Mouse (Mus musculus) thymus, adult 2 months (tissue): ENCODE data around the gene Dlg1. TPM values are rescaled to one million over a fixed set of nuclear protein-coding genes. Genes with fewer than 3 reads are reported as not detected.

Experiments used
- DNase-seq: peaks from one replicate; pipeline ENCODE4 v3.0.0; 2021
- H3K27ac ChIP-seq: fragments of 200-500 bp; 2 replicates; pipeline ENCODE4 v1.5.1; 2012; ENCODE audit warnings: low read length, control low read depth; ENCODE audit not compliant: control insufficient read depth, insufficient read depth
- H3K27me3 ChIP-seq: fragments of 200-500 bp; 2 replicates; pipeline ENCODE4 v1.6.1; 2012; ENCODE audit warnings: mild to moderate bottlenecking, low read length, moderate library complexity, mixed read lengths; ENCODE audit not compliant: control insufficient read depth, insufficient read depth
- H3K36me3 ChIP-seq: fragments of 200-500 bp; 2 replicates; pipeline ENCODE4 v1.6.1; 2012; ENCODE audit warnings: mild to moderate bottlenecking, low read length, moderate library complexity; ENCODE audit not compliant: control insufficient read depth, insufficient read depth
- H3K4me1 ChIP-seq: fragments of 200-500 bp; replicated peaks from 2 replicates; pipeline ENCODE4 v1.6.1; 2012; ENCODE audit warnings: low read length; ENCODE audit not compliant: control insufficient read depth, insufficient read depth
- H3K4me3 ChIP-seq: fragments of 200-500 bp; 2 replicates; pipeline ENCODE4 v1.5.1; 2012; ENCODE audit warnings: mild to moderate bottlenecking, low read length, control low read depth, moderate library complexity; ENCODE audit not compliant: control insufficient read depth, insufficient read depth
- CTCF ChIP-seq: fragments of 200-500 bp; IDR thresholded peaks from 2 replicates; pipeline ENCODE4 v1.5.1; 2012; ENCODE audit warnings: mild to moderate bottlenecking, control low read depth, low read length, moderate library complexity, borderline replicate concordance; ENCODE audit not compliant: control insufficient read depth, poor library complexity, insufficient read depth; ENCODE audit errors: extremely low read depth
- POLR2A ChIP-seq: fragments of 200-500 bp; IDR thresholded peaks from 2 replicates; pipeline ENCODE4 v1.6.1; 2012; ENCODE audit warnings: mild to moderate bottlenecking, low read length, control low read depth, moderate library complexity; ENCODE audit not compliant: control insufficient read depth, poor library complexity, insufficient read depth; ENCODE audit errors: extremely low read depth
- WGBS: fragments of 180-500 bp; shearing (Covaris S2); methylation state at CpG from one replicate; pipeline ENCODE4 v1.1.7; 2018; 5-methylcytosine and 5-hydroxymethylcytosine counted together
- polyA plus RNA-seq: library from polyadenylated mRNA; depleted of rRNA; stranded (reverse); fragments of >200 nt; gene quantifications from 2 replicates; pipeline ENCODE4 v1.2.3, GENCODE M21; 2012

Gene Dlg1
- polyA plus RNA-seq, 1 experiment = 18.9 TPM

- no peaks in the 10 kb centered on the region for H3K27me3 ChIP-seq
- no peaks in the 10 kb centered on the region for H3K4me1 ChIP-seq
- TF ChIP-seq POLR2A (no peak), CTCF (no peak)
- H3K27ac ChIP-seq = no peak overlapping the region
- no peak overlapping the region for H3K4me3 ChIP-seq
- no peak for DNase-seq
- WGBS = 92% methylated on average over 8 of the region's 8 CpGs
- H3K36me3 ChIP-seq = no peaks in the 10 kb centered on the region
Measured at GRCm38 (mm10) chr16:31903239-31903638, 240.0 kb downstream of the Dlg1 start.

GRCm38 (mm10) chr16:31905331-31905730 lies 242.1 kb downstream of the Dlg1 start:
- WGBS = 82% methylated on average over 4 of the region's 4 CpGs
- Histone ChIP-seq H3K27ac (no peak overlapping the region), H3K4me3 (no peak overlapping the region), H3K36me3 (no peaks in the 10 kb centered on the region), H3K4me1 (no peaks in the 10 kb centered on the region), H3K27me3 (peaks cover 5% of the 10 kb centered on the region; the same call in 1 of the 2 replicates)
- DNase-seq = peak; percentile 4
- no peak; the same call in 1 of the 2 replicates for TF ChIP-seq CTCF
- no peak for TF ChIP-seq POLR2A

GRCm38 (mm10) chr16:31905891-31906825 lies 242.9 kb downstream of the Dlg1 start:
- no peak overlapping the region for H3K27ac ChIP-seq
- no peak for TF ChIP-seq POLR2A
- TF ChIP-seq CTCF = no peak
- DNase-seq = no peak
- no peak overlapping the region for H3K4me3 ChIP-seq
- peaks cover 5% of the 10 kb centered on the region; the same call in 1 of the 2 replicates for H3K27me3 ChIP-seq
- 71% methylated on average over 20 of the region's 20 CpGs for WGBS
- H3K36me3 ChIP-seq = no peaks in the 10 kb centered on the region
- no peaks in the 10 kb centered on the region for H3K4me1 ChIP-seq

GRCm38 (mm10) chr16:31906896-31907295 lies 243.7 kb downstream of the Dlg1 start:
- H3K27ac ChIP-seq = no peak overlapping the region
- H3K4me3 ChIP-seq = no peak overlapping the region
- WGBS = 20% methylated on average over 9 of the region's 9 CpGs
- no peaks in the 10 kb centered on the region for H3K4me1 ChIP-seq
- H3K36me3 ChIP-seq = no peaks in the 10 kb centered on the region
- no peak for TF ChIP-seq POLR2A
- no peak for DNase-seq
- H3K27me3 ChIP-seq = peaks cover 5% of the 10 kb centered on the region; the same call in 1 of the 2 replicates

DNA sequence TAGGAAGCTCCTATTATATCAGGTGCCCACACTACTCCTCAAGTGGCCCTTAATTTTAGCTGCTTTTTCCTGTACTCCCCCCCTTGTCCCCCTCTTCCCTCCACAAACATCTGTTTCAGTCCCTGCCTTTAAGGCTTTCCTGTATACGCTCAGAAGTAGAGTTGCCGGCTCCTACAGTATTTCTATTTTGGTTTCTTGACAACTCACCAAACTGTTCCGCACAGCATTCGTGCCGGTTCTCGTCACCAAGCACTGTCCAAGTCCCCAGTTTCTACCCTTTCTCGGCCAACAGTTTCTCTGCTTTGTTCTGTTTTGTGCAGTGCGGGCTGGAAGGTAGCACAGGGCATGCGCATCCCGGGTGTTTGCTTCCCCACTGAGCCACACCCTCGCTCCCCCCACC lies 245.7 kb downstream of the Dlg1 start:
- Histone ChIP-seq H3K4me3 (no peak overlapping the region), H3K27ac (no peak overlapping the region), H3K27me3 (peaks cover 5% of the 10 kb centered on the region; the same call in 1 of the 2 replicates), H3K4me1 (no peaks in the 10 kb centered on the region), H3K36me3 (no peaks in the 10 kb centered on the region)
- no peak for DNase-seq
- WGBS = 23% methylated on average over 11 of the region's 11 CpGs
- no peak for TF ChIP-seq POLR2A
- no peak for TF ChIP-seq CTCF

DNA sequence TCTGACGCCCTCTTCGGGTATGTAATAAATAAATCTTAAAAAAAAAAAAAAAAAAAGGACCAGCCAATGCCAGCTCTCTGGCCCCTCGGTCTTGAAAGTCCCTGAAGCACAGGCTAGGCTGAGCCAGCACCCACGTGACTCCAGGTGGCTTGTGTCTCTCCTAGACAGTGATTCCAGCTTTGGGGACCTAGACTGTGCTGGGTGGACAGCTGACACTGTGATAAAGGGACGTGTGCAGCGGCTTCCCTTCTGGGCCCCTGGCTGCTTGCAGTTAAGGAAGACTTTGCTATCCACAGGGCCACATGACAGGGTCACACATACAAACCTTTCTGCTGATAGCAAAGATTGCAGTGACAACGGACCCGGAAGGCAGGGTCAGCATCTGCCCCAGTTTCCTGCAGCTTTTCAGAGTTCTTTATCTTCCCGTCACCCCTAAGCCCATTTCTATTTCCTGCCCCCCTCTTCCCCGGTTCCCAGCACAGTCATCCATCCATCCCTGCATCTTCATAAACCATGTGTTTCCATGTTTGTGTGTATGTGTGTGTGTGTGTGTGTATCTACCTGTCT lies 247.1 kb downstream of the Dlg1 start:
- TF ChIP-seq CTCF (no peak), POLR2A (no peak)
- 52% methylated on average over 10 of the region's 10 CpGs for WGBS
- H3K36me3 ChIP-seq = no peaks in the 10 kb centered on the region

More for the DNA sequence above, 247.1 kb downstream of the Dlg1 start:
- no peak overlapping the region for H3K4me3 ChIP-seq
- H3K27me3 ChIP-seq = peaks cover 5% of the 10 kb centered on the region; the same call in 1 of the 2 replicates
- H3K27ac ChIP-seq = no peak overlapping the region
- H3K4me1 ChIP-seq = no peaks in the 10 kb centered on the region
- no peak for DNase-seq
